Mouse (Mus musculus): ENCODE data around the gene Bpgm. TPM values are rescaled to one million over a fixed set of nuclear protein-coding genes. Genes with fewer than 3 reads are reported as not detected.

Bpgm gene
- polyA plus RNA-seq, 2 experiments = 37.5 to 38.5 TPM

GRCm38 (mm10) chr6:34533896-34534295 lies 57.9 kb downstream of the Bpgm start:
- ATAC-seq (ENCODE audit: low FRiP score, low read depth) (no peak), DNase-seq (ENCODE audit: low spot score) (no peak)
- WGBS = 78% methylated on average over 5 of the region's 5 CpGs
- Histone ChIP-seq H3K4me1 (ENCODE audit: control insufficient read depth, insufficient read depth, low read length) (peaks cover 3% of the 10 kb centered on the region; the same call in 1 of the 2 replicates), H3K9me3 (ENCODE audit: control insufficient read depth, low read length) (no peaks in the 10 kb centered on the region), H3K36me3 (ENCODE audit: control insufficient read depth, insufficient read depth, low read length) (no peaks in the 10 kb centered on the region), H3K9ac (ENCODE audit: low read depth, low read length, severe bottlenecking) (no peak overlapping the region), H3K4me3 (replicated peaks; ENCODE audit: low read length) (no peak overlapping the region), H3K4me2 (replicated peaks; ENCODE audit: low read depth, low read length, severe bottlenecking) (no peak overlapping the region), H3K27ac (replicated peaks; ENCODE audit: low read depth, low read length) (no peak overlapping the region), H3K27me3 (ENCODE audit: control insufficient read depth, insufficient read depth, low read length) (no peaks in the 10 kb centered on the region)
- no peak for TF ChIP-seq POLR2A (IDR thresholded peaks at IDR 0.05; ENCODE audit: borderline replicate concordance, extremely low read depth, insufficient read depth, insufficient read length)

GRCm38 (mm10) chr6:34542866-34543265 lies 66.9 kb downstream of the Bpgm start:
- Histone ChIP-seq H3K4me3 (replicated peaks; ENCODE audit: low read length) (no peak overlapping the region), H3K4me1 (ENCODE audit: control insufficient read depth, insufficient read depth, low read length) (peaks cover 18% of the 10 kb centered on the region), H3K9ac (ENCODE audit: low read depth, low read length, severe bottlenecking) (no peak overlapping the region), H3K27me3 (ENCODE audit: control insufficient read depth, insufficient read depth, low read length) (no peaks in the 10 kb centered on the region), H3K4me2 (replicated peaks; ENCODE audit: low read depth, low read length, severe bottlenecking) (no peak overlapping the region), H3K27ac (replicated peaks; ENCODE audit: low read depth, low read length) (no peak overlapping the region), H3K9me3 (ENCODE audit: control insufficient read depth, low read length) (no peaks in the 10 kb centered on the region), H3K36me3 (ENCODE audit: control insufficient read depth, insufficient read depth, low read length) (no peaks in the 10 kb centered on the region)
- DNase-seq (ENCODE audit: low spot score) = peak; percentile 27
- 53% methylated on average over 4 of the region's 4 CpGs for WGBS
- no peak for TF ChIP-seq POLR2A (IDR thresholded peaks at IDR 0.05; ENCODE audit: borderline replicate concordance, extremely low read depth, insufficient read depth, insufficient read length)
- ATAC-seq (ENCODE audit: low FRiP score, low read depth) = no peak

DNA sequence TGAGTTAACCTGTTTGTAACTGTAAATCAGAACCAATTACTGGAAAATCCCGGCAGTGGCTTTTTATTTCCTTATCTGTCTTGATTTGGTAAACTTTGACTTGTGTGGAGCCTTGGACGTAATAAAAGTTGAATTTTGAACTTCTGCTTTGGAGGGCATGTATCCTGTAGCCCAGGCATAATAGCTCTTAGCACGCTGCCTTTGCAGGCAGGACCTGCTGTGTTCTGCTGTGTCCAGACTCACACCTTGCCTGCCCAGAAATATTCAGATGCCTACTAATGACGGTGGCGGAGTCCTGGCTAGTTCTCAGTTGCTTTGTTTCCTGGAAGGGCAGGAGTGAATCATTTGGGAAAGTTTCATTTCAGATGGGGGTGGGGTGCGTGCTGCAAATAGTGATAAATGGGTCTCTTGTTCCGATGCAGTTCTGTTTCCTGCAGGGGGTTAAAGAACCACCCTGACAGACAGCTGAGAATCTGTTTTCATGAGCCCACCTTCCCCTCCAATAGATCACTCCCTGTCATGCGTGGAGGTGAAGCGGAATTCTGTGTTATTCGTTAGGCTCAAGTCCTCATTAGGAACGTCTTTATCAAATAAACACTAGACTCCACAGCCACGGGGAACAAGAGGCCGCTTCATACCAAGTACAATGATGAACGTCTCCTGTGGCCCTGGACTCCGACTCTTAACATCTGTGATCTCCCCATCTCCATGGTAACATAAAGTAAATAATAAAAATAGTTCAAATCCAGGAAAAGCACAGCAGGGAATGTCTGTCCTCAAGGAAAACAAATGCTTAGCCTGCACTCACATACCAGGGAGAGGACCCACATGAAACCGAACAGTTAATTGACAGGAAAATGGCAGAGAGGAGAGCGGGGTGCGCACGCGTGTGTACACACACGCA lies 67.5 kb downstream of the Bpgm start:
- 43% methylated on average over 21 of the region's 21 CpGs for WGBS
- H3K27me3 ChIP-seq (ENCODE audit: control insufficient read depth, insufficient read depth, low read length) = no peaks in the 10 kb centered on the region
- H3K36me3 ChIP-seq (ENCODE audit: control insufficient read depth, insufficient read depth, low read length) = no peaks in the 10 kb centered on the region
- ATAC-seq (ENCODE audit: low FRiP score, low read depth) (peak; percentile 78), DNase-seq (ENCODE audit: low spot score) (peak; percentile 19)
- peaks cover 18% of the 10 kb centered on the region for H3K4me1 ChIP-seq (ENCODE audit: control insufficient read depth, insufficient read depth, low read length)
- no peaks in the 10 kb centered on the region for H3K9me3 ChIP-seq (ENCODE audit: control insufficient read depth, low read length)
- H3K9ac ChIP-seq (ENCODE audit: low read depth, low read length, severe bottlenecking) = no peak overlapping the region
- H3K4me2 ChIP-seq (replicated peaks; ENCODE audit: low read depth, low read length, severe bottlenecking) = 0 out of 2 replicates have a peak overlapping the region, but pooled peaks have one; percentile 10
- H3K4me3 ChIP-seq (replicated peaks; ENCODE audit: low read length) = no peak overlapping the region
- no peak for TF ChIP-seq POLR2A (IDR thresholded peaks at IDR 0.05; ENCODE audit: borderline replicate concordance, extremely low read depth, insufficient read depth, insufficient read length)
- H3K27ac ChIP-seq (replicated peaks; ENCODE audit: low read depth, low read length) = no peak overlapping the region

- ATAC-seq (ENCODE audit: low FRiP score, low read depth) (peak; percentile 53; the same call in 1 of the 2 replicates), DNase-seq (ENCODE audit: low spot score) (peak; percentile 55)
- Histone ChIP-seq H3K36me3 (ENCODE audit: control insufficient read depth, insufficient read depth, low read length) (no peaks in the 10 kb centered on the region), H3K27me3 (ENCODE audit: control insufficient read depth, insufficient read depth, low read length) (no peaks in the 10 kb centered on the region), H3K4me3 (replicated peaks; ENCODE audit: low read length) (no peak overlapping the region), H3K9ac (ENCODE audit: low read depth, low read length, severe bottlenecking) (no peak overlapping the region), H3K9me3 (ENCODE audit: control insufficient read depth, low read length) (no peaks in the 10 kb centered on the region), H3K4me1 (ENCODE audit: control insufficient read depth, insufficient read depth, low read length) (peaks cover 18% of the 10 kb centered on the region), H3K4me2 (replicated peaks; ENCODE audit: low read depth, low read length, severe bottlenecking) (no peak overlapping the region), H3K27ac (replicated peaks; ENCODE audit: low read depth, low read length) (no peak overlapping the region)
- 57% methylated on average over 10 of the region's 10 CpGs for WGBS
- TF ChIP-seq POLR2A (IDR thresholded peaks at IDR 0.05; ENCODE audit: borderline replicate concordance, extremely low read depth, insufficient read depth, insufficient read length) = no peak
Observed at GRCm38 (mm10) chr6:34544207-34544602, 68.2 kb downstream of the Bpgm start.

DNA sequence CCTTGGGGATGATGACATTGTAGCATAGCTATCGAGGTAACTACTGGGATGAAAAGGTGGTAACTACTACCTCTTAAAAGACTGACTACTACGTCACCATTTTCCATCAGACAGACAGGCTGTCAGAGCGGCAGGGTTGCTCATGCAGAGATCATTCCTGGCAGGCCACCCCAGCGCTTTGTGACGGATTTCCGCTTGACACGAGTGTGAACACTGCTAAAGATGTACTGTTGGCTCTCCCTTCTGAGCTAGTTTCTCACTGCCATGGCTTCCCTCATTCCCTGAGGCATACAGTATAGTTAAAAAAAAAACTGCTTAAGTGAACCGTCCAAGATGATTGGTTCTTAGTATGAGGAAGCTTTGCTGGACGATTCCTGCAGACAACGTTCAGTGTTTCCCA lies 69.3 kb downstream of the Bpgm start:
- no peak overlapping the region for H3K9ac ChIP-seq (ENCODE audit: low read depth, low read length, severe bottlenecking)
- ATAC-seq (ENCODE audit: low FRiP score, low read depth) (no peak), DNase-seq (ENCODE audit: low spot score) (peak; percentile 18)
- H3K27ac ChIP-seq (replicated peaks; ENCODE audit: low read depth, low read length) = no peak overlapping the region
- H3K27me3 ChIP-seq (ENCODE audit: control insufficient read depth, insufficient read depth, low read length) = no peaks in the 10 kb centered on the region
- no peaks in the 10 kb centered on the region for H3K36me3 ChIP-seq (ENCODE audit: control insufficient read depth, insufficient read depth, low read length)
- peaks cover 18% of the 10 kb centered on the region for H3K4me1 ChIP-seq (ENCODE audit: control insufficient read depth, insufficient read depth, low read length)
- H3K4me2 ChIP-seq (replicated peaks; ENCODE audit: low read depth, low read length, severe bottlenecking) = no peak overlapping the region
- no peak for TF ChIP-seq POLR2A (IDR thresholded peaks at IDR 0.05; ENCODE audit: borderline replicate concordance, extremely low read depth, insufficient read depth, insufficient read length)
- H3K4me3 ChIP-seq (replicated peaks; ENCODE audit: low read length) = no peak overlapping the region
- WGBS = 65% methylated on average over 10 of the region's 10 CpGs
- H3K9me3 ChIP-seq (ENCODE audit: control insufficient read depth, low read length) = no peaks in the 10 kb centered on the region

All from limb, embryonic 14.5 days (tissue).